Mouse (Mus musculus): Measurements from ENCODE around the gene Wars.

DNA sequence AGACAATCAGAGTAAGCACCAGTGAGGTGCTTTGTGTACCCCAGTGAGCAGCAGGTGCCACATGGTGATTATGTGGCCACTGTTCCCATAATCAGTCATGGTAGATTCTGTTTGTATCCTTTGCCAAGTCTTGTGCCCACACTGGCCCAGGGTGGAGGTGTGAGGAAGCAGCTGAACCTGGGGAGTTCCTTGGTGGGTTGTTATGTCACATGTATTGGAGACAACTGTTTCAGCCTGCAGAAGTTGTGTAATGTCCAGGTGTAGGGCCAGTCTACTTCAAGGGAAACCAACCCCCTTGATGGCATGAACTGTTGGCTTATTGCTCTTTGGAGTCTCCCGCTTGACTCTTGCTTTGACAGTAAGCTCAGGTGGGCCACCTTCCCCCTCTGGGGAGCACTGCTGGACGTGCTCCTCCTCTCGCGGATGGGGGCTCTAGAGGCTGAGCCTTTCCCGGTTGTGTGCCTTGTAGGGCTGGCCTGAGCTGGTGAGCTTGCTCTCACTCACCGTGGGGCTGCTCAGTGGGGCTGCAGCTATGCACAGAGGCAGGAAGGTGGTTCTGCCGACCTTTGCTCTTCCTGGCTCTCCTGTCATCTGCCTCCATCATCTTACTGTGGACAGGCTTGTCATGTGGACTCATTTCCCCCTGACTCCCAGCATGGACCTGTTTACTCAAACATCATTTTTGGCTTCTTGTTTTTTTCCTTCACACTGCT lies 37.5 kb upstream of the Wars start:
- TF ChIP-seq CTCF (IDR thresholded peaks at IDR 0.05; ENCODE audit: insufficient read depth, low read length) = no peak
- no peak for TF ChIP-seq POLR2A (IDR thresholded peaks at IDR 0.05; ENCODE audit: borderline replicate concordance, extremely low read depth, low read depth, low read length)

All from lung, adult 2 months (tissue).